Mouse (Mus musculus): ENCODE results near the gene Fam169b.

- TF ChIP-seq POLR2A (IDR thresholded peaks at IDR 0.05; ENCODE audit: low read depth, low read length) (no peak), CTCF (conservative IDR thresholded peaks at IDR 0.05; ENCODE audit: insufficient read depth, insufficient read length, low read depth, low read length) (no peak)
These were observed 49.4 kb downstream of the Fam169b start for GRCm38 (mm10) chr7:68323051-68323450.
